Mouse (Mus musculus) adrenal gland, postnatal 10 days (tissue): ENCODE measurements around the gene Pglyrp1. TPM values are rescaled to one million over a fixed set of nuclear protein-coding genes. Genes with fewer than 3 reads are reported as not detected.

Experiments used
- DNase-seq: peaks from one replicate; pipeline ENCODE4 v3.0.0; 2021; ENCODE audit warnings: mixed read lengths
- total RNA-seq, 2 experiments: library from RNA; stranded (reverse); gene quantifications; 2 replicates each; pipeline ENCODE4 v1.2.3; 2021

Gene Pglyrp1
- total RNA-seq, 2 experiments from 2014 or later = 5.0 to 7.9 TPM

DNA sequence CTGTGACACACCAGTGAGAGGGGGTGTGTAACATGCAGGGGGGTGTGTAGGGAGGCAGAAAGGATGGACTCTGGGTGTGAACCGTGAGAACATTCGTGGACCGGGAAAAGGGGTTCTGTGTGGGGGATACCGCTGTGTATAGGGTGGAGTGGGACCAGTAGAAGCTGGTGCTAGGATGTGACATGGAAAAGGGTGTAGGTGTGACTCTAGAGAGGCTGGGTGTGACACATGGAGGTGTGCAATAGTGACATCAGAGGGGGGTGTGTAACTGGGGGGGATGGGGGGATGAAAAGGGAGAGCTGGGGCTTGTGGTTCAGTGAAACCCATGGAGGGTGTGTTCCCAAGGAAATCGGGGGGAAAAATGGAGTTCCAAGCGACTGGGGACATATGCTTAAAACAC, 55.8 kb downstream of the Pglyrp1 start:
- no peak for DNase-seq

DNA sequence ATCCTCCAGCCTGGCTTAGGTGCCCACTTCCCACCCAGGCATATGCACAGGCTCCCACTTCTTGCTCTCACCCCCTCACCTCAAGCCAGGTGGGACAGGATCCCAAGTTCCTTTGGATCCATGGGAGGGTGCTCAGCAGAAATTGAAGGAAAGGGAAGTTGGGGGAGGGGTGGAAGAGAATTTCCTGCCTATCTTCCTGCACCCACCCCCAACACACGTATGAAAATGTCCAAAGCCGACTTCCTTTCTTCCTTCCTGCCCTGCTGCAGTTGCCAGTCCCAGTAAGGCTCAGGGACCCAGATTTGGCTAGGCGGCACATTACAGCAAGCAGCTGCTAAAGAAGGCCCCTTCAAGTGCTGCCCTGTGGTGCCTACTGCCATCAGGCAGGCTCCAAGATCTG, 56.6 kb downstream of the Pglyrp1 start:
- DNase-seq = peak; percentile 28

Other genes starting within 250 kb of the Pglyrp1 start
- not detected for gene Psg21, start 214.6 kb upstream of the Pglyrp1 start, total RNA-seq
- gene Psg20, start 185.1 kb upstream of the Pglyrp1 start, total RNA-seq = not detected
- not detected for gene Psg22, start 153.2 kb upstream of the Pglyrp1 start, total RNA-seq
- not detected for gene Psg19, start 72.8 kb upstream of the Pglyrp1 start, total RNA-seq
- not detected for gene Psg17, start 49.7 kb upstream of the Pglyrp1 start, total RNA-seq
- 1 to 10 TPM; 3.7 to 5.0 TPM for gene Mill2, start 31.4 kb upstream of the Pglyrp1 start, total RNA-seq
- 10 to 100 TPM; 12.5 to 13.9 TPM for gene Ccdc61, start 39.1 kb downstream of the Pglyrp1 start, total RNA-seq
- 1 to 10 TPM; 6.1 to 7.4 TPM for gene Nova2, start 54.6 kb downstream of the Pglyrp1 start, total RNA-seq
- gene Nanos2, start 116.1 kb downstream of the Pglyrp1 start, total RNA-seq = not detected
- gene Mypop, start 119.9 kb downstream of the Pglyrp1 start, total RNA-seq = 1 to 10 TPM; 6.4 to 6.8 TPM
- 10 to 100 TPM; 36.9 to 37.2 TPM for gene Irf2bp1, start 132.7 kb downstream of the Pglyrp1 start, total RNA-seq
- gene Foxa3, start 152.2 kb downstream of the Pglyrp1 start, total RNA-seq = 10 to 100 TPM in 1 of 2 experiments, 1 to 10 TPM in 1; 4.8 to 14.0 TPM
- 10 to 100 TPM; 78.0 to 89.0 TPM for gene Sympk, start 153.0 kb downstream of the Pglyrp1 start, total RNA-seq
- gene Rsph6a, start 183.4 kb downstream of the Pglyrp1 start, total RNA-seq = not detected
- gene Dmwd, start 204.9 kb downstream of the Pglyrp1 start, total RNA-seq = 10 to 100 TPM; 43.5 to 48.4 TPM
- gene Dmpk, start 212.5 kb downstream of the Pglyrp1 start, total RNA-seq = 10 to 100 TPM; 51.8 to 93.9 TPM
- gene Six5, start 223.3 kb downstream of the Pglyrp1 start, total RNA-seq = 10 to 100 TPM; 12.3 to 17.3 TPM
- under 1 TPM; 0.21 to 0.24 TPM for gene Gm4969, start 247.0 kb downstream of the Pglyrp1 start, total RNA-seq
- gene Fbxo46, start 248.5 kb downstream of the Pglyrp1 start, total RNA-seq = 10 to 100 TPM; 10.7 to 11.1 TPM